Comparison of ENCODE assay signal across 21 mouse cellular contexts in the genomic region with DNA sequence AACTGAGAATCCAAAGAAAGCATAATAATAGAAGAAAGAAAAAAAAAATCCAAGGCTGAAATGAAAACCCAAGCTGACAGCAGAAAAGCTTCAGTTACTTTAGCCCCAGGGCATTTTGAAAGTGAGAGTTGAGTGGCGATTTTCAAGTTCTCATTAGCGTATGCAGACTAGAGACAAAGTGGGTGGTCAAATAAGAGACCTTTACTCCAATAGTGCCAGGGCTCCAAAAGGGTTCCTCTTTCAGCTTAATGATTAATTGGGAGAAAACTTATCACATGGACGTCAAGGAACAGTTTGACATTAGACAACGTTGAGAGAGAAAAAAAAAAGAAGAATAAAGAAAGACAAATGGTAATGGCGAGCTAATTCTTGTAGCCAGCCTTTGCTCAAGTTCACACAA.
DNase-seq lines count a peak whose midpoint lies in the region; ATAC-seq and TF ChIP-seq lines count a peak whose summit lies in the region.
"Had no signal": no experiment of that assay in that cellular context is flagged by ENCODE, and none has a peak within 500 bp of the region (broad histone marks: within the 10 kb centered on the region; RNA-seq: fewer than 3 reads in every experiment).

No protein-coding gene starts in this region.

- TF ChIP-seq CTCF in lung, embryonic 14.5 days (IDR thresholded peaks at IDR 0.05; ENCODE audit: low read depth): no peak

- no peaks in the 10 kb centered on the region for H3K36me3 ChIP-seq in forebrain, embryonic 13.5 days (ENCODE audit: poor library complexity, severe bottlenecking)
- no peaks in the 10 kb centered on the region for H3K36me3 ChIP-seq in forebrain, embryonic 11.5 days (ENCODE audit: control insufficient read depth, insufficient read depth, low read length)
- H3K36me3 ChIP-seq in lung, embryonic 14.5 days (ENCODE audit: insufficient read depth): no peaks in the 10 kb centered on the region
- H3K36me3 ChIP-seq: embryonic facial prominence, embryonic 15.5 days; G1E; heart, embryonic 13.5 days; hindbrain, embryonic 15.5 days had no signal

- no peak overlapping the region for H3K4me2 ChIP-seq in forebrain, embryonic 13.5 days
- no peak overlapping the region for H3K4me2 ChIP-seq in forebrain, embryonic 11.5 days (ENCODE audit: low read depth, low read length, severe bottlenecking)
- no peak overlapping the region for H3K4me2 ChIP-seq in lung, embryonic 14.5 days
- H3K4me2 ChIP-seq: embryonic facial prominence, embryonic 15.5 days; heart, embryonic 13.5 days; hindbrain, embryonic 15.5 days had no signal

- H3K9ac ChIP-seq in forebrain, embryonic 13.5 days: no peak overlapping the region
- H3K9ac ChIP-seq in forebrain, embryonic 11.5 days (ENCODE audit: low read length): no peak overlapping the region
- H3K9ac ChIP-seq in lung, embryonic 14.5 days: no peak overlapping the region
- H3K9ac ChIP-seq: embryonic facial prominence, embryonic 15.5 days; heart, embryonic 13.5 days; hindbrain, embryonic 15.5 days had no signal

- H3K4me1 ChIP-seq in forebrain, embryonic 13.5 days: peaks cover 8% of the 10 kb centered on the region
- no peaks in the 10 kb centered on the region for H3K4me1 ChIP-seq in forebrain, embryonic 11.5 days (replicated peaks; ENCODE audit: control insufficient read depth, insufficient read depth, low read length)
- H3K4me1 ChIP-seq in lung, embryonic 14.5 days (ENCODE audit: insufficient read depth): no peaks in the 10 kb centered on the region
- H3K4me1 ChIP-seq: embryonic facial prominence, embryonic 15.5 days; heart, embryonic 13.5 days had no signal

- ATAC-seq in forebrain, embryonic 13.5 days: 0 out of 2 replicates have a peak, but pooled peaks have one; percentile 33
- no peak; the same call in 1 of the 2 replicates for ATAC-seq in forebrain, embryonic 11.5 days (replicated peaks; ENCODE audit: low FRiP score)
- ATAC-seq in lung, embryonic 14.5 days (ENCODE audit: insufficient read depth): no peak
- ATAC-seq: activated CD4-positive, CD25-positive, alpha-beta regulatory T cell, adult 4 months; intestine, embryonic 16.5 days had no signal

- DNase-seq in forebrain, embryonic 11.5 days (ENCODE audit: low spot score): no peak
- peak; percentile 38 for DNase-seq in lung, embryonic 14.5 days
- DNase-seq in lung, postnatal 10 days: no peak
- DNase-seq in ZHBTc4 (ENCODE audit: low read depth, low spot score): peak; percentile 9
- no peak for DNase-seq in kidney, postnatal 25 days
- DNase-seq in lung, postnatal 14 days: no peak
- DNase-seq: adrenal gland, postnatal 14 days; cerebellum, adult 18-20 months; cerebellum, adult 9-11 months; cerebellum, postnatal 36 days; gastrocnemius, postnatal 36 days; heart, postnatal 36 days; kidney, adult 2 months had no signal

- no peak overlapping the region for H3K4me3 ChIP-seq in forebrain, embryonic 13.5 days
- no peak overlapping the region for H3K4me3 ChIP-seq in forebrain, embryonic 11.5 days (ENCODE audit: low read depth, low read length)
- H3K4me3 ChIP-seq in lung, embryonic 14.5 days (ENCODE audit: low read depth, low read length): no peak overlapping the region
- H3K4me3 ChIP-seq: embryonic facial prominence, embryonic 15.5 days; erythroblast, embryonic 14.5 days; heart, embryonic 13.5 days; hindbrain, embryonic 15.5 days had no signal

- WGBS in forebrain, embryonic 13.5 days: 15% methylated on average over 5 of the region's 5 CpGs
- 31% methylated on average over 5 of the region's 5 CpGs for WGBS in forebrain, embryonic 11.5 days
- WGBS in lung, embryonic 14.5 days: 17% methylated on average over 5 of the region's 5 CpGs

- H3K27ac ChIP-seq in forebrain, embryonic 13.5 days: no peak overlapping the region
- H3K27ac ChIP-seq in forebrain, embryonic 11.5 days (ENCODE audit: low read depth, low read length): no peak overlapping the region
- no peak overlapping the region for H3K27ac ChIP-seq in lung, embryonic 14.5 days (ENCODE audit: low read depth)
- H3K27ac ChIP-seq: embryonic facial prominence, embryonic 15.5 days; heart, embryonic 13.5 days; hindbrain, embryonic 15.5 days had no signal

- no peaks in the 10 kb centered on the region for H3K27me3 ChIP-seq in forebrain, embryonic 13.5 days
- no peaks in the 10 kb centered on the region for H3K27me3 ChIP-seq in forebrain, embryonic 11.5 days (ENCODE audit: control insufficient read depth, insufficient read depth, low read length)
- no peaks in the 10 kb centered on the region for H3K27me3 ChIP-seq in lung, embryonic 14.5 days (ENCODE audit: insufficient read depth, low read length)
- H3K27me3 ChIP-seq: embryonic facial prominence, embryonic 15.5 days; heart, embryonic 13.5 days; hindbrain, embryonic 15.5 days had no signal

- H3K9me3 ChIP-seq in forebrain, embryonic 13.5 days (replicated peaks): no peaks in the 10 kb centered on the region
- H3K9me3 ChIP-seq in forebrain, embryonic 11.5 days (ENCODE audit: control insufficient read depth, low read length): no peaks in the 10 kb centered on the region
- H3K9me3 ChIP-seq in lung, embryonic 14.5 days (ENCODE audit: low read depth, low read length): no peaks in the 10 kb centered on the region
- H3K9me3 ChIP-seq: embryonic facial prominence, embryonic 15.5 days; G1E; heart, embryonic 13.5 days; hindbrain, embryonic 15.5 days had no signal

Comparison
In these comparisons a context has a peak if more than half of its experiments do, and no peak if none do; other contexts are left out.
1. DNase-seq: peak in lung, embryonic 14.5 days (single experiment) and ZHBTc4 (single experiment); none in forebrain, embryonic 11.5 days (single experiment), lung, postnatal 10 days (single experiment), kidney, postnatal 25 days (0 of 2) and lung, postnatal 14 days (single experiment).